Mouse (Mus musculus) MEL (cell line): Measurements from ENCODE around the gene 1700017D01Rik.

ENCODE experiments used
- CTCF ChIP-seq, 3 experiments: IDR thresholded peaks in 2 of 3; conservative IDR thresholded peaks in 1 of 3; 2 replicates each; pipeline ENCODE4 v1.5.1; 2011 to 2012; ENCODE audit warnings: low read length in 3 of 3, low read depth in 2 of 3, mild to moderate bottlenecking in 2 of 3, improper control_type of control experiment in 1 of 3, inconsistent platforms in 1 of 3, mixed read lengths in 1 of 3, moderate library complexity in 1 of 3; ENCODE audit not compliant: control insufficient read depth in 1 of 3, insufficient read depth in 1 of 3, poor library complexity in 1 of 3, severe bottlenecking in 1 of 3
- EP300 ChIP-seq, 2 experiments: IDR thresholded peaks; 2 replicates each; pipeline ENCODE4 v1.6.1; 2011; ENCODE audit warnings: improper control_type of control experiment in 2 of 2, low read length in 2 of 2, low read depth in 1 of 2, mild to moderate bottlenecking in 1 of 2

DNA sequence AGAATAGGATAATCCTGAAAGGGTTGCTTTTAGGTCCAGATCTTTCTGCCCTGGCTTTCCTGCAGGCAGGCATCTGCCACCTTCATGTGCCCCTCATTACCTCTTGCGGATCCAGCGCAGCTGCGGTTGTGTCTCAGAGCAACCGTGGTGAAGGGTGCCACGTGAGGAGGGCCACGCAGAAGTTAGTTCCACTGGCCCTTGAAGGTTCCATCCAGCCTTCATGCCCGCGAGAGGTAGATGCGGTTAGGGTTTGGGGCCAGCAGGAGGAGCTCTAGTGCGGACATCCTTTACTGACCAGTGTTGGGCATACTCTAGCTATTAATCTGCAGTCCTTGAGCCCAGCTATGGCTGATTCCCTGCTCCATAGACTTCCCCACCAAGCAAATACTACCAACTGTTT is 34.5 kb upstream of the 1700017D01Rik start, which contains the start of gene 1700025F22Rik:
- TF ChIP-seq CTCF (IDR thresholded peaks at IDR 0.05 in 2 of 3, conservative IDR thresholded peaks at IDR 0.05 in 1 of 3; ENCODE audit: control insufficient read depth in 1 of 3, insufficient read depth in 1 of 3, low read depth in 2 of 3, low read length in 3 of 3, poor library complexity in 1 of 3, severe bottlenecking in 1 of 3) (peak; percentile 20 to 39 (median 28); a peak in 5 of 6 replicates), EP300 (IDR thresholded peaks at IDR 0.05; ENCODE audit: low read depth in 1 of 2, low read length in 2 of 2) (no peak)
